ENCODE assay signal across 8 mouse cellular contexts in the genomic region with DNA sequence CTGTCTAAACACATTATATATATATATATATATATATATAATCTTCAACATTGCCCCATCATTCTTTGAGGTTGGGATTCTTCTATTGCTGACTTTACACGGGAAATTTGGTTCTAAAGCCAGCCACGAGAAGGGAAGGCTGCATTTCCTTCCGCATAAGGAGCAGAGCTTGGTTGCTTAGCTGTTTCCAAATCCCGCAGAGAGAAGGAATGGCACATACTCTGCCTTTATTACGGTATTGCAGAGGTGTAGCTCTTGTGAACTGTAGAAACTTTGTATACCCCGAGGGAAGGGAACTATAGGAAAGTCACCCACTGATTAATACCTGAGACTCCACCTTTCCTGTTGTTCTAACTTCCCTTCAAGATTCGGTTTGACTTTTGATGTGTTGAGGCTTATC. TPM values are rescaled to one million over a fixed set of nuclear protein-coding genes. Genes with fewer than 3 reads are reported as not detected.
DNase-seq lines count a peak whose midpoint lies in the region; ATAC-seq and TF ChIP-seq lines count a peak whose summit lies in the region.

No protein-coding gene starts in this region.

- no peaks in the 10 kb centered on the region for H3K9me3 ChIP-seq in forebrain, embryonic 16.5 days (ENCODE audit: control insufficient read depth, low read length)
- H3K9me3 ChIP-seq in limb, embryonic 12.5 days: no peaks in the 10 kb centered on the region
- H3K9me3 ChIP-seq in stomach, postnatal 0 days (ENCODE audit: control insufficient read depth, low read length): no peaks in the 10 kb centered on the region

- H3K4me2 ChIP-seq in forebrain, embryonic 16.5 days (ENCODE audit: low read length): peak overlapping the region; percentile 83
- H3K4me2 ChIP-seq in limb, embryonic 12.5 days: peak overlapping the region; percentile 59
- H3K4me2 ChIP-seq in stomach, postnatal 0 days (replicated peaks; ENCODE audit: low read depth): peak overlapping the region; percentile 83

- H3K27ac ChIP-seq in spleen, adult 2 months (ENCODE audit: insufficient read depth, low read length): no peak overlapping the region
- no peak overlapping the region for H3K27ac ChIP-seq in forebrain, embryonic 16.5 days (ENCODE audit: low read length)
- peak overlapping the region; percentile 94; the same call in 1 of the 2 replicates for H3K27ac ChIP-seq in limb, embryonic 12.5 days
- peak overlapping the region; percentile 89 for H3K27ac ChIP-seq in stomach, postnatal 0 days (replicated peaks)

- peaks cover 8% of the 10 kb centered on the region for H3K27me3 ChIP-seq in spleen, adult 2 months (ENCODE audit: control insufficient read depth, insufficient read depth, low read length)
- H3K27me3 ChIP-seq in forebrain, embryonic 16.5 days (replicated peaks; ENCODE audit: control insufficient read depth, insufficient read depth, low read length): no peaks in the 10 kb centered on the region; the same call in 1 of the 2 replicates
- H3K27me3 ChIP-seq in limb, embryonic 12.5 days: no peaks in the 10 kb centered on the region
- H3K27me3 ChIP-seq in stomach, postnatal 0 days (ENCODE audit: control insufficient read depth, insufficient read depth, low read length): no peaks in the 10 kb centered on the region

- H3K36me3 ChIP-seq in spleen, adult 2 months (ENCODE audit: control insufficient read depth, insufficient read depth, low read length): no peaks in the 10 kb centered on the region
- no peaks in the 10 kb centered on the region for H3K36me3 ChIP-seq in forebrain, embryonic 16.5 days (ENCODE audit: control insufficient read depth, insufficient read depth)
- peaks cover 16% of the 10 kb centered on the region; the same call in 1 of the 2 replicates for H3K36me3 ChIP-seq in limb, embryonic 12.5 days
- no peaks in the 10 kb centered on the region for H3K36me3 ChIP-seq in stomach, postnatal 0 days (ENCODE audit: control insufficient read depth, insufficient read depth, low read length)

- DNase-seq in spleen, adult 2 months (ENCODE audit: low read depth in 1 of 2, low spot score in 2 of 2): no peak
- DNase-seq in spleen, postnatal 10 days (ENCODE audit: low spot score in 2 of 2): no peak
- no peak for DNase-seq in stomach, postnatal 0 days (ENCODE audit: low spot score)
- DNase-seq in natural killer cell, adult 2 months (ENCODE audit: low spot score in 2 of 2): no peak
- DNase-seq in cerebellum, postnatal 36 days: no peak
- no peak for DNase-seq in kidney, postnatal 36 days

- TF ChIP-seq CTCF in spleen, adult 2 months (IDR thresholded peaks at IDR 0.05; ENCODE audit: extremely low read depth, insufficient read depth, insufficient read length, insufficient replicate concordance): no peak
- no peak for TF ChIP-seq CTCF in stomach, postnatal 0 days (IDR thresholded peaks at IDR 0.05; ENCODE audit: low read depth)

- ATAC-seq in forebrain, embryonic 16.5 days: no peak
- ATAC-seq in limb, embryonic 12.5 days (ENCODE audit: insufficient number of reproducible peaks, insufficient read depth, low FRiP score, low TSS enrichment, low read depth): no peak
- ATAC-seq in stomach, postnatal 0 days (ENCODE audit: low FRiP score, low TSS enrichment): no peak

- no peak for TF ChIP-seq POLR2A in spleen, adult 2 months (IDR thresholded peaks at IDR 0.05; ENCODE audit: low read depth, low read length)

- 20% methylated on average over 7 of the region's 7 CpGs for WGBS in spleen, adult 2 months
- WGBS in forebrain, embryonic 16.5 days: 4% methylated on average over 7 of the region's 7 CpGs
- WGBS in limb, embryonic 12.5 days: 3% methylated on average over 7 of the region's 7 CpGs
- WGBS in stomach, postnatal 0 days: 21% methylated on average over 7 of the region's 7 CpGs

- no peak for TF ChIP-seq EP300 in stomach, postnatal 0 days (optimal IDR thresholded peaks at IDR 0.05)

- H3K9ac ChIP-seq in forebrain, embryonic 16.5 days (replicated peaks; ENCODE audit: low read depth, low read length): peak overlapping the region; percentile 27; the same call in 1 of the 2 replicates
- peak overlapping the region; percentile 90 for H3K9ac ChIP-seq in limb, embryonic 12.5 days (replicated peaks)
- 0 out of 2 replicates have a peak overlapping the region, but pooled peaks have one; percentile 23 for H3K9ac ChIP-seq in stomach, postnatal 0 days (ENCODE audit: low read length)

- peak overlapping the region; percentile 18; the same call in 1 of the 2 replicates for H3K4me3 ChIP-seq in spleen, adult 2 months (ENCODE audit: extremely low read depth, insufficient read depth, insufficient read length)
- peak overlapping the region; percentile 51 for H3K4me3 ChIP-seq in forebrain, embryonic 16.5 days (replicated peaks; ENCODE audit: low read length)
- H3K4me3 ChIP-seq in limb, embryonic 12.5 days (replicated peaks): peak overlapping the region; percentile 75
- peak overlapping the region; percentile 64 for H3K4me3 ChIP-seq in stomach, postnatal 0 days (ENCODE audit: low read depth, low read length)

- H3K4me1 ChIP-seq in spleen, adult 2 months (ENCODE audit: control insufficient read depth, insufficient read depth, insufficient read length): no peaks in the 10 kb centered on the region
- peaks cover 10% of the 10 kb centered on the region for H3K4me1 ChIP-seq in forebrain, embryonic 16.5 days (replicated peaks; ENCODE audit: control insufficient read depth, insufficient read depth, low read length)
- H3K4me1 ChIP-seq in limb, embryonic 12.5 days (replicated peaks): peaks cover 22% of the 10 kb centered on the region
- no peaks in the 10 kb centered on the region for H3K4me1 ChIP-seq in stomach, postnatal 0 days (replicated peaks; ENCODE audit: control insufficient read depth, insufficient read depth)

RNA-seq across cellular contexts. Expression of a gene that starts 2.6 kb away (rescaled TPM):
- polyA plus RNA-seq in spleen, adult 2 months (2012; rRNA removed): 6.4 and 6.7 TPM in 2 replicates
- polyA plus RNA-seq in forebrain, embryonic 16.5 days (2015; fragmentation: Nextera tagmentation; extraction: Ambion mirVana): 82.5 and 126 TPM in 2 replicates
- 255 and 257 TPM in 2 replicates for polyA plus RNA-seq in limb, embryonic 12.5 days (2016; fragmentation: Nextera tagmentation; extraction: Ambion mirVana)
- 136 and 141 TPM in 2 replicates for polyA plus RNA-seq in stomach, postnatal 0 days (2015; fragmentation: Nextera tagmentation; extraction: Ambion mirVana)

Comparison
In these comparisons a context has a peak if more than half of its experiments do, and no peak if none do; other contexts are left out.
1. H3K27ac ChIP-seq: peak in limb, embryonic 12.5 days (single experiment) and stomach, postnatal 0 days (single experiment); none in spleen, adult 2 months (single experiment) and forebrain, embryonic 16.5 days (single experiment).
2. H3K4me3 ChIP-seq: peak in every context shown above with its lines; median percentile 75 in limb, embryonic 12.5 days; 64 in stomach, postnatal 0 days; 51 in forebrain, embryonic 16.5 days; 18 in spleen, adult 2 months.
3. H3K9ac ChIP-seq: peak in every context shown above with its lines; median percentile 90 in limb, embryonic 12.5 days; 27 in forebrain, embryonic 16.5 days; 23 in stomach, postnatal 0 days.
4. RNA of a gene that starts 2.6 kb away (polyA plus RNA-seq): 255 to 257 TPM in limb, embryonic 12.5 days, 136 to 141 TPM in stomach, postnatal 0 days and 82.5 to 126 TPM in forebrain, embryonic 16.5 days; 6.4 to 6.7 TPM in spleen, adult 2 months; every median in the first group is over 10 times any median in the second.
5. Peak in every context shown above with its lines, with median percentiles within 50 percentile points of each other: H3K4me2 ChIP-seq.